Mouse (Mus musculus): ENCODE data around the gene Trim71.

DNA sequence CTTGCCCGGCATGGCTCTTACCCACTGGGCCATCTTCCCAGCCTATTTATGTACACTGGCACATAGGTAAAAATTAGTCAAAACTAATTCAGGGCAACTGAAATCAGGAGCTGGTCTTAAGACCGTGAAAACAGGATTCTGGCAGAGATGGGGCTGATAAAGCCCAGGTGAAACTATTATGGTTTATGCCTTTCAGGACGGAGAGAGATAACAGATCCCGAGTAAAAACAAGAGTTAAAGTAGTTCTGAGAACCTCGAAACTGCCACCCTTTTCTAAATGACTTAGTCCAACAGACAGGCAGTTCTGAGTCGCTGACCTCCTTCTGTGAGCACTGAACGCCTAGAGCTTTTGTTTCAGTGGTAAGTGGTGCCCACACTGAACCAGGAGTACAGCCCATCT, 92.3 kb downstream of the Trim71 start:
- TF ChIP-seq ZC3H11A (IDR thresholded peaks at IDR 0.05; ENCODE audit: borderline replicate concordance, low read depth, low read length) (no peak), ZNF384 (IDR thresholded peaks at IDR 0.05; ENCODE audit: low read depth, low read length) (no peak), CHD2 (IDR thresholded peaks at IDR 0.05; ENCODE audit: low read depth, low read length) (no peak)

Measured in ES-E14 (cell line).